Mouse (Mus musculus): ENCODE measurements around the gene Ddx24. TPM values are rescaled to one million over a fixed set of nuclear protein-coding genes. Genes with fewer than 3 reads are reported as not detected.
A peak's percentile ranks its signal among the peaks of the same experiment; 100 is the strongest.

Gene Ddx24
- total RNA-seq, 2 experiments from 2014 or later: 78.8 to 86.6 TPM

DNA sequence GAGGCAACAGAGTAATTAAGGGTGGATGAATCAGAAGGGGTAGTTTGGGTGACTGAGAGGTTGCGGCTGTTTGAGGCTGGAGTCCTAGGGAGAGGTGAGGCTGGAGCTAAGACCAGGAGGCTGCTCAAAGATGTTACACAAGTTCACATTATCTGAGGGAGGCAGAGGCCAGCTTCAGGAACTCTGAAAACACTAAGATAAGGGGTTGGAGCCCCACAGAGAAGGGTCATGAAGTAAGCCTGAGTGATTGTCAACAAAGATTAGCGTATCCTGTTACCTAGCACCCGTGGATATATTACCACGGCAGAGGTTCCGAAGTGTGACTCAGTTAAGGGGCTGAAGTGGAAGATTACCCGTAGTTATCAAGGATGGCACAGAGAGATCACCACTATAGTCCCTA, 32.1 kb downstream of the Ddx24 start:
- intact Hi-C loops (cut with DNase I): no loop called here
- no peak for DNase-seq

DNA sequence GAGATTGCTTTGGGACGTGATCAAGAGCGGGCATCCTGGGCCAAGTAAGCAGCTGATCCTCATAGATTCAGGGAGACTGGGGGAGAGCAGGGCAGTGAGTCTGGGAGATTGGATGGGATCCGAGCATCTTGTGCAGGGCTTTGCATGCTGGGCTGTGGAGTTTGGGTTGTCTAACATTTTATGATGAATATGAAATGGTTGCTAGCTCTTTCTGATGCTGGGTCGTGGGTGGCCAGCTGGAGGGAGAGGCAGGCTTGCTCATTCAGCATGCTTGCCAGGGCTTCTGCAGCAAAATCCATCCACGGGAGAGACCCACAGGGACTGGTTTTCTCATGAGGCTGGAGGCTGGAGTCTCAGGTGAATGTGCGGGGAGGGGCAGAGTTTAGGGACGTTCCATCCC, 34.5 kb downstream of the Ddx24 start:
- intact Hi-C loops (cut with DNase I): no loop called here
- no peak for DNase-seq

DNA sequence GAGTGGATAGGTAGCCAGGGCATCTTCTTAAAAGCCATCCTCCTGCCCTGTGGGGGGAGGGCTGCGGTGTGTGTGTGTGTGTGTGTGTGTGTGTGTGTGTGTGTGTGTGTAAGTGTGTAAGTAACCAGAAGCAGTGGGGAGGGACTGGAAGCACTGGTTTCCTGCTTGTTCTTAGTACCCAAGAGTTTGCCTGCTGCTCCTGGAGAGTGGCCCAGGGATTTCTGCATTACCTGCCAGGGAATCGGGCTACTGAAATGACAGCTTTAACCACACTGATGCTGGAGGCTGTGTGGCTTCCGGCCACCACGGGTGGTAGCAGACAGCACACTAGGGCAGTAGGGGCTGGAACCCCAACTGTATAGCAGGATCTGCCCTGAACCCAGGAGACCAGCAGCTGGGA, 35.6 kb downstream of the Ddx24 start:
- no peak for DNase-seq
- intact Hi-C loops (cut with DNase I): no loop called here

DNA sequence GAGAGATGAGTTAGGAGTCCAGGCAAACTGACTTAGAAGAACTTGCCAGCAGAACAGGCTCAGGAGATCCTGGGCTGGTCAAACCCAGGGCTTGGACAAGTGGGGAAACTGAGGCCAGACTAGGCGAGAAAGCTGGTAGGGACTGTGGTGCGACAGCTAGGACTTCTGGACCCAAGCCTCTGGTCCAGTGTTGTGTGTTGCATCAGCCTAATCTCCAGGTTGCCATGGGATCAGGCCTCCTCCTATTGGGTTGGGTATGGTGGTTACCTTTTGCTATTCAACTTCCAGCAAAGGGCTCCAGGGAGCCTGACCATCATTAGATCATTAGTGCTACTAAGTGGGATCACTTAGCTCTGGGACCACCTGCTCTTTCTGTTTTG, 36.3 kb downstream of the Ddx24 start:
- intact Hi-C loops (cut with DNase I): no loop called here

DNA sequence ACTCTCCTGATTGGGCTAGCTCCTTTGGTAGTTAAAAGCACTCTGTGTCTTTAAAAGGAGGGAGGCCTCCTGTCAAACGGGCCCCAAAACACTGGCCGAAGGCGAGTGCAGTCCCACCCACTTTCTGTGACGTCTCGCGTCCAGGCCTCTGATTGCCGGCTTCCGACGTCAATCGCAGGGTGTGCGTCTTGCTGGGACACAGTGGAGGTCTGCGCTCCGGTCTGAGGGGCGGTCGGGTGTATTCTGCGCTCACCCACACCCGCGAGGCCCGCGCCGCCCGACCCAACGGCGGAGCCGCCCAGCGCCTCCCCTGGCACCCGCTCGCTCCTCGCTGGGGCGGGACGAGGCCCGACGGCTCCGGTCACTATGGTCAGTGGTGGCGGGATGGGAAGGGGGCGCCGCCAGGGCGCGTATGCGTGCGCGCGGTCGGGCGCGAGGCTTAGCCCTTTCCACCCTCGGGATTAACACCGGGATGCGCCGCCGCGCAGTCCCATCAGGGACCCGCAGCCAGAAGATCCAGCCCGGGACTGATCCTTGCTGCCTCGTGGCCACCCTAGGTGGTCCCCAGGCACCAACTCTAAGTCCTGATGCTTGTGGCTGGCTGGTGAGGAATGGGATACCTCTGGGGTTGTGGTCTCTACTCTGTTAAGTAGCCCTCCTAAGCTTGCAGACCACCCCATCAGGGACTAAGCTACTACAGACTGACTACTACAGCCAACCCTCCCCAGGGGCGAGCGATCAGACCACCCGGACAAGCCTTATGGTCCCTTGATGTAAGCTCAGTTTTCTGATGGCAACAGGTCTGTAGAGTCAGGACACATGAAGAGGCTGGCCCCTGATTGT, 36.9 kb downstream of the Ddx24 start, which contains the start of gene Otub2:
TSS of gene Otub2 (plus strand) at position 178 of the 843 bp plus-strand sequence.
- intact Hi-C loops (cut with DNase I): no loop called here
- DNase-seq: peak; percentile 96 to 98

More for the DNA sequence above, 36.3 kb downstream of the Ddx24 start:
- DNase-seq: no peak

DNA sequence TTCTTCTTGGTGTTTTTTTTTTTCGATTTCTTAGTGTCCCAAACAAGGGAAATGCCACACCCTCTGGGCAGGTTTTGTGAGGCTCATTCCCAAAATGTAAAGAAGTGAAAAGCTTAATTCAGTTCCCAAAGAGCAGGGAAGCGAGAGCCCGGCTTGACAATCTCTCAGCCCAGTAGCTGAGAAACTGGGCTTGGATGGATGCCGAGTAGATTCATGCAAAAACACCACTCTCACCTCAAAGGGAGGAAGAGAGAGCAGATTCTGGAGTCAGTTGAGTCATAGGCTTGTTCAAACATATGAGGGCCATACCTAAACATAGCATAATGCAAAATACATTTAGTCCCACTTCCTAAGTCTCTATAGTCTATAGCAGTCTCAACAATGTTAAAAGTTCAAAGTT, 45.4 kb downstream of the Ddx24 start:
- intact Hi-C loops (cut with DNase I): no loop called here

DNA sequence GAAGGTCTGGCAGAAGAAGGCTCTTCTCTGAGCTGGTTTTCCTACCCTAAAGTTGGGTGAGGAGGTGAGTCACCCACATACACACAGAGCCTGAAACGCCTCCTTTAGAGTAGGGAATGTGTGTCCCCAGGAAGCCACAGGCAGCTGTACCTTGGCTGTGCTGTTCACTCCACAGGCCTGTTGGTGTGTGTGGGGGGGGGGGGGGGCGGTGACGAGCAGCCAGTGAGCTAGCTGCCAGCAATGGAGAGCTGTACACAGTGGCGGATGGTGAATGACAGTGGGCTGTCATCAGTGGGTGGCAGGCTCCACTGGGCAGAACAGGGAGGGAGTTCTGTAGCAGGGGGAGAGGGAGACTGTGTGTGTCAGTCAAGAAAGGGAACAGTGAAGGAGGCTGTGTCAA, 48.9 kb downstream of the Ddx24 start:
- intact Hi-C loops (cut with DNase I): no loop called here
- DNase-seq: no peak

More for the DNA sequence above, 45.4 kb downstream of the Ddx24 start:
- DNase-seq: no peak

DNA sequence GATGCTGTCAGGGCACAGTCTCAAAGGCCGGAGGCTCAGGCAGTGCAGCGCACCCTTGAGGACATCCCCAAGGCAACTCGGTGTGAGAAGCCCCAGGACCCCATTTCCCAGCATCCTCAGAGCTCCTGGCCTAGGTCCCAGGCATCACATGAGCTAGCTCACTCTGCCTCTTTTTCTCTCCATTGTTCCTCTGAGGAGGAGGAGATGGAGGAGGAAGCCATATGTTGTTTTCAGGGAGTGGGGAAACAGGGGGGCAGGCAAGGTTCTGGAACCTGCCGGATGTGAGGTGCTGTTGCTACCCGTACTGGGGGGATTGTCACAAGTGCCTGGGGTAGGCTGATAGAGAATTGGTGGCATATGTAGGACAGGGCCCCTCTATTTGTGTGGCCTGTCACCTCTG, 49.5 kb downstream of the Ddx24 start:
- DNase-seq: no peak
- intact Hi-C loops (cut with DNase I): no loop called here

DNA sequence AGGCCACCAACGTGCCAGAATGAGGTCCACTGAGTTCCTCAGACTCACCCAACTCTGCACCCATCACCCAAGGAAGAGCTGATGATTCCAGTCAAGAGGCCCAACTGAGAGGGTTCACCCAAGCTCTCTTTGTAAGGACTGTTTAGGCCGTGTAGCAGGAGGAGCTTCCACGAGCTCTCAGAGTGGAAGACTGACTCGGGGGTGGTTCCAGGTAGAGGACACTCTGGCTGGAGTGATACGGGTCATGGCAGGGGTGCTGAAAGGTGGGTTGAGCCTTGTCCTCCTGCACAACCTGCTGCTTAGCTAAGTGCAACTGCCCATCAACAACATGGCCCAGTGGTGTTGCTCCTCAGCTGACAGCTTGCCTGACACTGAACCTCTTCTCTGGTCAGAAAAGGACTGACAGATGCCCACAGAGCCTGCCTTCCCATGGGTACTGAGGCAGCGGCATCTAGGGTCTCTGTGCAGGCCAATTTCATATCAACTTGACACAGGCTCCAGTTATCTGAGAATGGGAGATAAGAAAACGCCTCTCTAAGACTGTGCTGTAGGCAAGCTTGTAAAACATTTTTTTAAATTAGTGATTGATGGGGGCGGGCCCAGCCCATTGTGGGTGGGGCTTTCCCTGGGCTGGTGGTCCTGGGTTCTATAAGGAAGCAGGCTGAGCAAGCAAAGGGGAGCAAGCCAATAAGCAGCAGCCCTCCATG, 51.9 kb downstream of the Ddx24 start:
- DNase-seq: no peak
- intact Hi-C loops (cut with DNase I): loop anchor here (5.0 kb wide), 1 partner anchor 231 kb away; no protein-coding TSS in a partner anchor

DNA sequence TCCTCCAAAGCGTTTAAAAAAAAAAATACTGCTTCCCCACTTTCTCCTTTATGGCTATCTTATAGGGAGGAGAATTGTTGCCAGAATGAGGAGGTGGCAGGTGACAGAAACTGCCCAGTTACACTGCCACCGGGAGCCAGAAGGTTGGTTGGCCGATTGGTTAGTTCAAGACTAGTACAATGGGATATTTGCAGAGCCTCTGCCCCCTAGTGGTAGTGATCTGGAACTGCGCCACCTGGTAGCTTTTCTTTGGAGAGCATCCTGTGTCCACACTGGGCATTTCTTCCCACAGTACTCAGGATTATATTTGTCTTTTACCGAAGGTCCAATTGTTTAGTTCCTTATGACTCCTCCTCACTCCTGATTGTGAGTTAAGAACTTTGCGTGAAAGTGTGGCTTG, 53.9 kb downstream of the Ddx24 start:
- intact Hi-C loops (cut with DNase I): loop anchor here (5.0 kb wide), 1 partner anchor 229 kb away; no protein-coding TSS in a partner anchor
- peak; percentile 51 to 75 for DNase-seq

DNA sequence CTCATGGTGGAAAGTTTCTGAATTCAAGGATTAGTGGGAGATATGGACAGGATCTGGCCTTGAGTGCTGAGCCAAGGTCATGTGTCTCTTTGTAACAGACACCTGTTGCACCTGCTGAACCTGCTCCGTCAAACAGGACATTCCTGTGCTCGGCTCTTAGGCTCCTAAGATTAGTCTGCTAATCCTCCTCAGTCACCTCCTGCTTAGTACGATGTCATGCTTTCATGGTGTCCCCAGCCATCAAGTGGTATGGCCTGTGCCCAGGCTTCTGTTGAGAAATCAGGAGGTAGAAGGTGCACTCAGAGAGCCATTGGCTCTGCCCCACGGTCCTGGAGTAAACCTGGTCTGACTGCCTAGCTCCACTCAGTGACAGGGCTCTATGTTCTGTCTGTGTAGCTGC, 54.8 kb downstream of the Ddx24 start:
- no peak for DNase-seq
- intact Hi-C loops (cut with DNase I): loop anchor here (5.0 kb wide), 1 partner anchor 229 kb away; no protein-coding TSS in a partner anchor

DNA sequence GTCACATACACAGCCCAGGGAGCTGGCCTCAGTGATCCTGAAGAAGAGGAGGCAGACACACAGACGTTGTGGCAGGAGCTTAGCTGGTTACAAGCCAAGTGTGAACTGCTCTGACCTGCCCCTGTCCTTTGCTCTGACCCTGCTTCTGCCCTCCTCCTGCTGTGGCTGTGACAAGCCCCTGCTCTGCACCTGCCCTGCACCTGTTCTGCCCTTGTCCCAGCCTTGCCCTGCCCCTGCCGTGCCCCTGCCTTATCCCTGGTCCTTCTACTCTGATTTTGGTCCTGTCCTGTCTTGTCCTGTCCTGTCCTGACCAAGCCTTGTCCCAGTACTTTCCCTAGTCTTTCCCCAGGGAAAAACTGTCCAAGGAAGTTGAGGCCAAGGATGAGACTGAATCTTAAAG, 56.9 kb downstream of the Ddx24 start:
- no peak for DNase-seq
- intact Hi-C loops (cut with DNase I): loop anchor here (2.0 kb wide), 1 partner anchor 20 kb away; no protein-coding TSS in a partner anchor

DNA sequence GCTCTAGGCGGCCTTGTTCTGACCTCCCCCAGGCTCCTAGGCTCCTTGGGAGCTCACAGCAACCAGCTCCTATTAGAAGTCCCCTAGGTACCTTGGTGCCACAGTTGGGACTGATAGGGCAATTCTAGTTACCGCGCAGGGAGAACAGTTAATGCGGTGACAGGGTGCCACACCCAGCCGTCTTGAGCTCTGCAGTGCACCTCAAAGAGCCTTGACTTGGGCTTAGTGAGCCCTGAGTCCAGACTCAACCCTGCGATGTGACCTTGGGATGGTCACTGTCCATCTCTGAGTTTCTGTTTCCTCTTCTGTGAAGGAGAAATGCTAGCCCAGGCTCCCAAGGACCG, 57.3 kb downstream of the Ddx24 start:
- intact Hi-C loops (cut with DNase I): loop anchor here (2.0 kb wide), 1 partner anchor 19 kb away; no protein-coding TSS in a partner anchor
- DNase-seq: no peak

DNA sequence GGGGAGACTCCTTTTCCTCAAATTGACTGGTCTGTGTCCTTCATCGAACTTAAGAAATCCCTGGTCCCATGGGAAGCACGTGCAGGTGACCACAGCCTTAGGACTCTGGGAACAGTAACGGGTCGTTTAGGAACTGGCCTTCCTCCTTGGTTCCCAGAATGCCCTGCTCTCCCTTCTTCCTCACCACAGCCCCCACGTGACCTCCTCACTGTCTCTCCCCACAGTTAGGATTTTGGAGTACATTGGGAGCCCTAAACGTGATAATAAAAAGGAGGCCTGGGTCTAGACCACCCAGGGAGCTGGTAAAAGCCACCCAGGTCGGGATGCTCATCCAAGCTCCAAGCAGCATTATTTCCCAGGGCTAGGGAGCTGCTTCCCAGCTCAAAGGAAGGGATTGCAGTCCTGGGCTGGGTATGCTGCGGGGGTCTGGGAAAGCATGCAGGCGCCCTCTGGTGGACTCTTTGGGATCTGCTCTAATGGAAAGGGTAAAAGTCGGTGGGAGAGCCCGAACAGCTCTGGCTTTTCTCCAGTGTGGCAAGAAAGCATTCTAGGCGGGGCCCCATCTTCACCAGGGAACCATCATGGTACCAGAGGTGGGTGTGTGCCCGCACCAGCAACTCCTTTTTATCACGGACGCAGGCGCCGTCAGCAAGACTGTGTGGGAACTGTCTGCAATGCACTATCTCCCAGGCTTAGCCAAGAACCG, 57.9 kb downstream of the Ddx24 start:
- intact Hi-C loops (cut with DNase I): loop anchor here (1.0 to 2.0 kb wide), 2 partner anchors 19 to 42 kb away; no protein-coding TSS in a partner anchor
- DNase-seq: peak; percentile 78 to 90

DNA sequence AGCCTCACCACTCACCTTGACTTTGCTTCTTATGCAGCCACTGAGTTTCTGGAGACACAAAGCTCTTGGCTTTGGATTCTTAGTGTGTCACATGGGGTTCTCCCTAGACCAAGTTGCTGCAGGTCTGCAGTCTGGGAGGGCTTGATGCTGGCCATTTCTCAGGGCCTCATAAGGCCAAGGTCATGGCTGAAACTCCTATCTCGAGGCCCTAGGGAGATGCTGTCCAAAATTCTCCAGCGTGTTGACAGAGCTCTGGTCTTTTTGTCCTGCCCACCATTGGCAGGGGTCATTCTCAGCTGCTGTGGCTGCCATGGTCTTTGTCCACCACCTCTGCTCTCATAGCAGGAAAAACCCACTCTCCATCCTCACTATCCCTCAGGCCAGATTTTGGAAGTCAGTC, 58.5 kb downstream of the Ddx24 start:
- intact Hi-C loops (cut with DNase I): loop anchor here (1.0 kb wide), 1 partner anchor 42 kb away; no protein-coding TSS in a partner anchor

DNA sequence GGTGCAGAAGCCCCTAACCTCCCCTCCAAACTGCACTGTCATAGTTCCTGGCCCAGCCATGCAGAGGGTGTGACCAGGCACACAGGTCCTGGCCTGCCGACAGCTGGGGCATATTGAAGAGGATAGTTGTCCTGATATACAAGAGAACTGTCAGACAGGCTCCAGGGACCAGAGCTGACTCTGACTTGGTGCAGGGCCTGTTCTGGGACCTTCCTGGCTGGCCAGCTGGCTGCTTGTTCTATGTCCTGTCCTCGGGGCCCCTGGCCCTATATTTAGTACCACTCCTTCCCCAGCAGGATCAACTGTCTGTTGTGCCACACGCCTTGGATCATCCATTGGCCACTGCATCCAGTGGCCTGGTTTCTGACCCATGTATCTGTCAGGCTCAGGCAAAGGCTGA, 63.3 kb downstream of the Ddx24 start:
- peak; percentile 52 to 57 for DNase-seq
- intact Hi-C loops (cut with DNase I): no loop called here

More for the DNA sequence above, 58.5 kb downstream of the Ddx24 start:
- no peak for DNase-seq

DNA sequence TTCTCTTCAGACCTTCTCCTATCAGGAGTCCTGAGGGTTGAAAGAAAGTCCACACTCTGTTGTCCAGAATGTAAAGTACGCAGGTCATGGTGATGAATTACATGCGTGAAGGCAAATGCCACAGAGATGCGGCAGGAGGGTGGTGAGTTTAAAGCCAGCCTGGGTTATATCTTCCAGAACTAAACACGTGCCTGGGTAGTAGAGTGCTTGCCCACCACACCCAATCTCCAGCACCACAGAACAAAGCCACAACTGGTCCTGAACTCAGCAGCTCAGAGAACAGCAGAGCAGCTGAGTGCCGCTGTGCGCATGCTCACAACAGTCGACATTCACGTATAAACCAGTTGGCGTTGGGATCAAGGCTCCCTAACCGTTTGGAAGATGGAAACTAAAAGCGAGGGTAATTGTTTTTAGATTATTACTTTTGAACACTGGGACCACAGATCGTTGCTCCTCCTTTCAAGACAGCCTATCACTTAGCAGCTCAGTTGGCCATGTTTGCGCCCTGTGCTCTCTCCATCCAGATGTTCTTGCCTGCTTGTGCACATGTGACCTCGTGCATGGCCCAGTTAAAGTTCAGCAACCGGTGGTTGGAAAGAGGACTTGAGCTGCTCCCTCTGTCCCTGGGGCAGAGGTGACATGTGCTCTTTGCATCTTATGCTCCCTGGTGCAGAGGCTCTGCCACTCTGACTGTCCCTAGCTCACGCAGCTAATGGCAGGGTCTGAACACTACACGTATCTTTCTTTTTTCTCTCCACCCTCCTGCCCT, 63.9 kb downstream of the Ddx24 start:
- no peak for DNase-seq
- intact Hi-C loops (cut with DNase I): no loop called here

DNA sequence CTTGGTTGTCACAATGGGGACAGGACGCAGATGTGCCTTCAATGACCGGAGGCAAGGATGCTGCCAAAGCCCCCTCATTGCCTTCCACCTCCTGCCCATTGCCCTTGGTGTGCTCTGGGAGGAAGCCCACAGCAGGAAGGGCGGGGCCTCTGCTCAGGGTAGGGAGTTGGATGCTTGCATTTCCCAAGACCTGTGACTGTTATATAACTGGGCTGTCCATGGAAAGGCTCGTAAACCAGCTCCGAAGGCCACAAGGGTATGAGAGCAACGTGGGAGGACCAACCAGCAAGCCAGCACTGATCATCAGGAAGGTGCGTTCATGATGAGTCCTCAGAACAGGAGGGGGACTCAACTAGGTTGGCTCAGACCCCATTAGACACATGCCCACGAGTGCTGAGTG, 64.8 kb downstream of the Ddx24 start:
- no peak for DNase-seq

DNA sequence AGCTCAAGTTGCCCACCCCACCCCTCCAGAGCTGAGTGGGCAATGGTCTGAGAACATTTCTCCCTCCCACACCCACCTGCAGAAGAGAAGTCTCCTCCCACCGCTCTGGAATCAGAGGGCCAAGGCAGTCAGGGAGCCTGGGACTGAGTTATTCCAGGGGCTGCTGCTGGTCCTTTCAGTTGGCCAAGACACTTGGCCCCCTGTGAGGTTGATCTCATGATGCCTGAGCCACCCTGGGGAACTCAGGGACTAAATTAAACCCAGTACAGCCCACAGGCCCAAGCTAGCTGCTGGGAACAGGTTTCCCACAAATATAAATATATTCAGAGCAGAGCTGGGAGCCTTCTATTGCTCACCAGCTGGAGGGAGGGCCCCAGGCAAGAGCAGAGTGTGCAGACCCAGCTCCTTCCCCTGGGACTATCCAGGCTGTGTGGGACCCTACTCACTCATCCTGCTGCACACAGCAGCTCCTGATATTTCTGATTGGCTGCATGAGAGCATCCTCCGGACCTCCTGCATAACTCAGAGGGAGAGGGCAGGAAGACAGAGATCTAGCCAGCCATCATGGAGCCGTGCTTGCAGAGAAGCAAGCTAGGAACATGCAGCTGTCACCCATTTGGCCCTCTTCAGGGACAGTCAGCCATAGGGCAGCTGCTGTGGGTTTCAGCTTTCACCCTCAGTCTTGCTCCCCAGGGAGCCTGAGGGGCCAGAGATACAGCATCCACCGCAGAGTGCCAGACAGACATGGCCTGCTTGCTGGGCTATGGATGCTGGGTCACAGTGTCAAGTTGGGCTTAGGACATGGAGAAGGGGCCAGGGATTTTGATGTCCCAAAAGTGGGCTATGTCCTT, 66.5 kb downstream of the Ddx24 start:
- no peak for DNase-seq
- intact Hi-C loops (cut with DNase I): no loop called here

More for the DNA sequence above, 64.8 kb downstream of the Ddx24 start:
- intact Hi-C loops (cut with DNase I): no loop called here

Measured in heart, postnatal 14 days (tissue).